Mouse (Mus musculus) cortical plate, adult 2 months (tissue): ENCODE data around the gene Fcgbp. TPM values are rescaled to one million over a fixed set of nuclear protein-coding genes. Genes with fewer than 3 reads are reported as not detected.
"Not testable (repeated sequence)": the region's sequence is repeated elsewhere in the genome, so short reads cannot be mapped to it uniquely, and the experiment has no call there.

Experiments used
- H3K27ac ChIP-seq: fragments of 200-500 bp; 2 replicates; pipeline ENCODE4 v1.5.1; 2012; ENCODE audit warnings: low read length, control low read depth, inconsistent platforms; ENCODE audit not compliant: insufficient read depth
- H3K4me1 ChIP-seq: fragments of 200-500 bp; 2 replicates; pipeline ENCODE4 v1.6.1; 2011; ENCODE audit warnings: low read length; ENCODE audit not compliant: control insufficient read depth, insufficient read depth
- H3K4me3 ChIP-seq: fragments of 200-500 bp; 2 replicates; pipeline ENCODE4 v1.5.1; 2011; ENCODE audit warnings: mild to moderate bottlenecking, low read length, control low read depth; ENCODE audit not compliant: insufficient read depth
- CTCF ChIP-seq: fragments of 200-500 bp; IDR thresholded peaks from 2 replicates; pipeline ENCODE4 v1.5.1; 2011; ENCODE audit warnings: mild to moderate bottlenecking, control low read depth, low read length; ENCODE audit not compliant: insufficient read depth; ENCODE audit errors: extremely low read depth
- POLR2A ChIP-seq: fragments of 200-500 bp; IDR thresholded peaks from 2 replicates; pipeline ENCODE4 v1.6.1; 2011; ENCODE audit warnings: mild to moderate bottlenecking, low read length, control low read depth; ENCODE audit not compliant: insufficient read depth; ENCODE audit errors: extremely low read depth
- polyA plus RNA-seq: library from polyadenylated mRNA; depleted of rRNA; stranded (reverse); fragments of >200 nt; gene quantifications from 2 replicates; pipeline ENCODE4 v1.2.3, GENCODE M21; 2012

The Fcgbp gene
- polyA plus RNA-seq, 1 experiment = 0.21 TPM

GRCm38 (mm10) chr7:28137613-28138012 is 66.6 kb downstream of the Fcgbp start:
- Histone ChIP-seq H3K4me1 (no peaks in the 10 kb centered on the region), H3K27ac (no peak overlapping the region), H3K4me3 (no peak overlapping the region)
- peak; percentile 55 for TF ChIP-seq CTCF
- no peak for TF ChIP-seq POLR2A

DNA sequence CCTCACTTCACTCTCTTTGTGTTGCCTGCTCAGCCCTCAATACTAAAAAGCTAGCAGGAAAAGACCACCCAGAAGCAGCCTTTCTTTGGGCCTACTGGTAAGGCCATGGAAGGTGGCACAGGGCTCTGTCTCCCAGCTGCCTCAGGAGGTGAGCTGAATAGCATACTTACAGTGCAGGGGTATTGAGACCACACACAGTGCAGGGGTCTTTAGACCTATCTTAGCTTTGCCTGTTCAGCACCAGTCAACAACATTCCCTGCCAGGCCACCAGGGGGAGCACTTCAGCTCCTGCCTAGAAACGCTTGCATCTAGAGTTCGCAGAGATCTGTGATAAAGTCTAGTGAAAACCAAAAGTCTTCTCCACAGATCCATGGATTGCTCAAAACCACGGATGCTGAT is 77.2 kb downstream of the Fcgbp start:
- no peaks in the 10 kb centered on the region for H3K4me1 ChIP-seq
- no peak overlapping the region for H3K4me3 ChIP-seq
- peak; percentile 78 for TF ChIP-seq CTCF
- no peak for TF ChIP-seq POLR2A
- H3K27ac ChIP-seq = no peak overlapping the region

- no peak overlapping the region for H3K4me3 ChIP-seq
- H3K4me1 ChIP-seq = no peaks in the 10 kb centered on the region
- TF ChIP-seq CTCF (no peak), POLR2A (no peak)
- H3K27ac ChIP-seq = no peak overlapping the region
Observed at GRCm38 (mm10) chr7:28149841-28150240, 78.8 kb downstream of the Fcgbp start.

- no peak for TF ChIP-seq POLR2A
- peak; percentile 52; the same call in 1 of the 2 replicates for TF ChIP-seq CTCF
- Histone ChIP-seq H3K4me3 (no peak overlapping the region), H3K27ac (no peak overlapping the region), H3K4me1 (no peaks in the 10 kb centered on the region)
Observed at GRCm38 (mm10) chr7:28151584-28152221, 80.7 kb downstream of the Fcgbp start.

DNA sequence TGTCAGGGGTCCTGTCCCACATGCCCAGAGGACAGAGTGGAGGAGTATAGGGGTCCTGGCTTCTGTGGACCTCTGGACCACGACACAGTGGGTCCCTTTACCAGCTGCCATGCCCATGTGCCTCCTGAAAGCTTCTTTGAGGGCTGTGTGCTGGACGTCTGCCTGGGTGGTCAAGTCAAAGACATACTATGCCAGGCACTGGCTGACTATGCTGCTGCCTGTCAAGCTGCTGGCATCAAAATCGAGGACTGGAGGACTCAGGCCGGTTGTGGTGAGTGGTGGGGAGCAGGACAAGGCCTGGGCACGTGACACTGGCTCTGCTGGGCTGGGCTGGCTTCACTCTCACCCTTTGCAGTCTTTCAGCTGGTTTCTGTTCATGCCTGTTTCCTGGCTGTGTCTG is 82.6 kb downstream of the Fcgbp start:
- H3K4me1 ChIP-seq, H3K4me3 ChIP-seq, H3K27ac ChIP-seq: not testable (repeated sequence)

DNA sequence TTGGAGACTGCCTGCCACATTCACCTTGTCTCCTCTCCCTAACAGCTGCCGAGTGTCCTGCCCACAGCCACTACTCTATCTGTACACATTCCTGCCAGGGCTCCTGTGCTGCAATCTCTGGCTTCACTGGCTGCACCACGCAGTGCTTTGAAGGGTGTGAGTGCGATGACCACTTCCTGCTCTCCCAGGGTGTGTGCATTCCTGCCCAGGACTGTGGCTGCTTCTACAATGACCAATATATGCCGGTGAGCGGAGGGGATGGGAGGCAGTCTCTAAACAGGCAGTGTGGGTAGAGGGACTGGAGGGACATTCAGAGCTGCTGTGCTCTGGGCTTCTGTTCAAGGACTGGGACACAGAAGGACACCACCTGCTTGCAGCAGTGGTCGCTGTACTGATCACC is 88.3 kb downstream of the Fcgbp start:
- TF ChIP-seq POLR2A = no peak
- no peak for TF ChIP-seq CTCF
- Histone ChIP-seq H3K27ac (no peak overlapping the region), H3K4me1 (no peaks in the 10 kb centered on the region), H3K4me3 (no peak overlapping the region)

DNA sequence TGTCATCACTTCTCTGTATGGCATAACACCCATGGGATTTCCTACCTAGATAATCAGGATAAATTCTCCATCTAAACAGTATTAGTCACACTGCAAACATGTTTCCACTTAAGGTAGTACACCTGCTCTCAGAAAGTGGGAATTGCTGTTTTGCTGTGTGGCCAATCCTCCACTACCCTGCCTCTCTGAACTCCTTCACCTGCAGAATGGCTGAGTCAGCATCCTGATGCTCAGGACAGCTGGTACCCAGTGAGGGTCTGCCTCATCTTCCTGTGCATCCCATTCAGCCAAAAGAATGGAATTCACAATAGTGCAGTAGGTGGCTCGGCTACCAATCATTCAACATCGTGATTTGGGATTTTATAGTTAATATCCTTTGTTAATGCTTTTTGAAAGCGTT is 88.9 kb downstream of the Fcgbp start:
- Histone ChIP-seq H3K4me3 (no peak overlapping the region), H3K27ac (no peak overlapping the region), H3K4me1 (no peaks in the 10 kb centered on the region)
- TF ChIP-seq CTCF (no peak), POLR2A (no peak)

DNA sequence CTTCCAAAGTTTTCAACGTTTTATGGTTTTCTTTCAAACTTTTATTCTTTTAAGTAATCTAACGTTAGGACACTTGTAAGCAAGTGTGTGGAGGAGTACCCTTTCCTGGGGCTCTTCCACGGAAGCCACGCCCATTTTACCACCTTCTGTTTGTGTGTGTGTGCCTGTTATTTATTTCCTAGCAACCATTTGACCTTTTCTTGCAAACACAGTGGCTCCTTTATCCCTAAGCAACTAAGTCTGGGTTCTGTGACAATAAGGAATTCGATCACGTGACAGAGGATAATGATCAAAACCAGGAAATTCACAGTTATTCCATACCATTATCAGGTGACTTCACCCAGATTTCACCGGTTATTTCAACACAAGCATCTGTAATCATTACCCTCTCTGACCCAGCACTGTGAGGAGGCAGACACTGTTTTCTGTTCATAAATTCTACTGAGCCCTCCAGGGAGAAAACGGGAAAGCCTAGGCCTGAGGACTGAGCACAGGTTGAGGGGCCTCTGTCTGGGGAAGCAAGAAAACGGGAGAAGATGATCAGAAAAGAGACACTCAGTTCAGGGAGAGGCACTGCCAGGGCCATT is 90.2 kb downstream of the Fcgbp start:
- Histone ChIP-seq H3K4me1 (no peaks in the 10 kb centered on the region), H3K27ac (no peak overlapping the region), H3K4me3 (no peak overlapping the region)
- TF ChIP-seq POLR2A (no peak), CTCF (no peak)

- peaks cover under 1% of the 10 kb centered on the region; the same call in 1 of the 2 replicates for H3K4me1 ChIP-seq
- H3K27ac ChIP-seq = no peak overlapping the region
- H3K4me3 ChIP-seq = no peak overlapping the region
- no peak for TF ChIP-seq CTCF
Observed at GRCm38 (mm10) chr7:28165406-28165805, 94.4 kb downstream of the Fcgbp start.

DNA sequence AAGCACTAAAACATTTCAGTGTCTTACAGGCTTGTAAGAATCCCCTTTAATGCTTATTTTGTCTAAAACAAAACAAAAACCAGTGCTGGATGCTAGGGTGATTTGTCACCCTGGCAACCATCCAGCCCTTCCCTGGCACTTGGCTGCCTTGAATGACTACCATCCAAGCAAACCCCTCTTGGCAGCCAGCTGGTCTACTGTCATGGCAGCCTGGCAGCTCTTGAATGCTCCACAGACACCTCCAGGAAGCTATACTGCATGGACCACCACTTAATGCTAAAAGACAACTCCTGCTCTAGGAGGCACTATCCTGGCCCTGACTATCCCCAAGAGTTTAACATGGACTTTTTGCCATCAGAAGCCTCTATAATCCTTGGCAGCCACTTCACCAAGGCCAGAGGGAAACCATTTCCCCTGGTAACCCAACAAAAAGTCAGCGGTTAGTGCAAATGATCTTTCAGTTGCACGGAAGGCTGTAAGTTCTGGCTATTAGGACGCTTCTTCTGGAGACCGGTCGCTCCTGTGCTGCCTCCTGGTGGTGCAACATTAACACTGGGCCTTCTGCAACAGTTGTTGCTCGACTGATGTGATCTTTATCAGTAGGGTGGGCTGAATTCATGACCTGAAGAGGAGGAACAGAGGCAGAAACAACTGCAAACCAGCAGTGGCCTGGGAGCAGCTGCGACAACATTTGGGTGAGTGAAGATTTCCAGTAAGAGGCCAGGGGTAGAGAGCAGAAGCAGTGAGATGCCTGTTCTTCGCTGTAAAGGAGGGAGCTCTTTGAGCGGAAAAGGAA is 97.5 kb downstream of the Fcgbp start:
- Histone ChIP-seq H3K27ac (no peak overlapping the region), H3K4me1 (peaks cover 4% of the 10 kb centered on the region; the same call in 1 of the 2 replicates), H3K4me3 (peak overlapping the region; percentile 61)
- peak; percentile 57 for TF ChIP-seq CTCF
- TF ChIP-seq POLR2A = no peak
